Mouse (Mus musculus): ENCODE data around the gene Fancc.

Gene Fancc

GRCm38 (mm10) chr13:63247631-63248030 is 249.4 kb downstream of the Fancc start:
- no peak for DNase-seq (ENCODE audit: low read depth in 1 of 2, low spot score in 2 of 2)

GRCm38 (mm10) chr13:63247041-63247440 is 250.0 kb downstream of the Fancc start:
- DNase-seq (ENCODE audit: low read depth in 1 of 2, low spot score in 2 of 2): no peak

GRCm38 (mm10) chr13:63246332-63246940 is 250.6 kb downstream of the Fancc start:
- no peak for DNase-seq (ENCODE audit: low read depth in 1 of 2, low spot score in 2 of 2)

GRCm38 (mm10) chr13:63245812-63246211 is 251.3 kb downstream of the Fancc start:
- no peak for DNase-seq (ENCODE audit: low read depth in 1 of 2, low spot score in 2 of 2)

- DNase-seq (ENCODE audit: low read depth in 1 of 2, low spot score in 2 of 2): no peak
Observed at GRCm38 (mm10) chr13:63245218-63245617, 251.9 kb downstream of the Fancc start.

GRCm38 (mm10) chr13:63244425-63244824 is 252.7 kb downstream of the Fancc start:
- no peak for DNase-seq (ENCODE audit: low read depth in 1 of 2, low spot score in 2 of 2)

- DNase-seq (ENCODE audit: low read depth in 1 of 2, low spot score in 2 of 2): no peak
Observed at GRCm38 (mm10) chr13:63243586-63243985, 253.5 kb downstream of the Fancc start.

GRCm38 (mm10) chr13:63242401-63243192 is 254.5 kb downstream of the Fancc start:
- DNase-seq (ENCODE audit: low read depth in 1 of 2, low spot score in 2 of 2): no peak

GRCm38 (mm10) chr13:63241665-63242064 is 255.4 kb downstream of the Fancc start:
- DNase-seq (ENCODE audit: low read depth in 1 of 2, low spot score in 2 of 2): no peak

GRCm38 (mm10) chr13:63240835-63241234 is 256.2 kb downstream of the Fancc start:
- DNase-seq (ENCODE audit: low read depth in 1 of 2, low spot score in 2 of 2): no peak

- peak in 1 of 2 experiments; percentile 15 for DNase-seq (ENCODE audit: low read depth in 1 of 2, low spot score in 2 of 2)
Observed at GRCm38 (mm10) chr13:63239877-63240671, 257.0 kb downstream of the Fancc start.

- DNase-seq (ENCODE audit: low read depth in 1 of 2, low spot score in 2 of 2): no peak
Observed at GRCm38 (mm10) chr13:63239301-63239804, 257.7 kb downstream of the Fancc start.

GRCm38 (mm10) chr13:63238045-63238444 is 259.0 kb downstream of the Fancc start:
- DNase-seq (ENCODE audit: low read depth in 1 of 2, low spot score in 2 of 2): no peak

- DNase-seq (ENCODE audit: low read depth in 1 of 2, low spot score in 2 of 2): no peak
Observed at GRCm38 (mm10) chr13:63236159-63236893, 260.8 kb downstream of the Fancc start.

GRCm38 (mm10) chr13:63235551-63235950 is 261.5 kb downstream of the Fancc start:
- no peak for DNase-seq (ENCODE audit: low read depth in 1 of 2, low spot score in 2 of 2)
